Mouse (Mus musculus) kidney, postnatal 0 days (tissue): ENCODE data around the gene Ssbp3. TPM values are rescaled to one million over a fixed set of nuclear protein-coding genes. Genes with fewer than 3 reads are reported as not detected.

Source experiments
- ATAC-seq: fragments of 200-750 bp; cut with Nextera tagmentation; replicated peaks from 2 replicates; pipeline ENCODE4 v1.8.0; 2017; ENCODE audit warnings: low read depth, moderate number of reproducible peaks, moderate TSS enrichment, moderate library complexity; ENCODE audit not compliant: low FRiP score
- DNase-seq: peaks from one replicate; pipeline ENCODE4 v3.0.0-alpha.2; 2016; ENCODE audit warnings: low spot score
- H3K27ac ChIP-seq: fragments of 300-500 bp; sonication (generic); 2 replicates; pipeline ENCODE4 v1.5.1; 2014; ENCODE audit warnings: mild to moderate bottlenecking
- H3K27me3 ChIP-seq: fragments of 300-500 bp; sonication (generic); 2 replicates; pipeline ENCODE4 v1.6.1; 2014; ENCODE audit warnings: low read length, mixed read lengths; ENCODE audit not compliant: insufficient read depth
- H3K36me3 ChIP-seq: fragments of 300-500 bp; sonication (generic); 2 replicates; pipeline ENCODE4 v1.6.1; 2014; ENCODE audit warnings: low read length, mixed read lengths; ENCODE audit not compliant: insufficient read depth
- H3K4me1 ChIP-seq: fragments of 300-500 bp; sonication (generic); replicated peaks from 2 replicates; pipeline ENCODE4 v1.6.1; 2014; ENCODE audit warnings: antibody characterized with exemption, low read length, mixed read lengths; ENCODE audit not compliant: insufficient read depth
- H3K4me2 ChIP-seq: fragments of 300-500 bp; sonication (generic); 2 replicates; pipeline ENCODE4 v1.6.1; 2014; ENCODE audit warnings: mild to moderate bottlenecking, low read length, moderate library complexity, mixed read lengths
- H3K4me3 ChIP-seq: fragments of 300-500 bp; sonication (generic); replicated peaks from 2 replicates; pipeline ENCODE4 v1.5.1; 2014; ENCODE audit warnings: low read depth, low read length
- H3K9ac ChIP-seq: fragments of 300-500 bp; sonication (generic); 2 replicates; pipeline ENCODE4 v1.6.1; 2014; ENCODE audit warnings: low read depth, low read length
- H3K9me3 ChIP-seq: fragments of 300-500 bp; sonication (generic); replicated peaks from 2 replicates; pipeline ENCODE4 v1.6.1; 2016; ENCODE audit warnings: low read length, inconsistent platforms, mixed read lengths
- CTCF ChIP-seq: IDR thresholded peaks from 2 replicates; pipeline ENCODE4 v1.5.1; 2016; ENCODE audit warnings: antibody characterized with exemption, low read depth, mild to moderate bottlenecking, moderate library complexity
- WGBS: fragments of 180-500 bp; shearing (Covaris S2); extraction: QIAGEN DNeasy Blood & Tissue Kit; methylation state at CpG from one replicate; pipeline ENCODE4 v1.1.7; 2014; 5-methylcytosine and 5-hydroxymethylcytosine counted together
- polyA plus RNA-seq: library from polyadenylated mRNA; unstranded; fragments of >200 nt; fragmentation: Nextera tagmentation; extraction: Ambion mirVana; gene quantifications from 2 replicates; pipeline ENCODE4 v1.2.1, GENCODE M21; 2015

Gene Ssbp3
- polyA plus RNA-seq, 1 experiment from 2014 or later, result 68.3 TPM

DNA sequence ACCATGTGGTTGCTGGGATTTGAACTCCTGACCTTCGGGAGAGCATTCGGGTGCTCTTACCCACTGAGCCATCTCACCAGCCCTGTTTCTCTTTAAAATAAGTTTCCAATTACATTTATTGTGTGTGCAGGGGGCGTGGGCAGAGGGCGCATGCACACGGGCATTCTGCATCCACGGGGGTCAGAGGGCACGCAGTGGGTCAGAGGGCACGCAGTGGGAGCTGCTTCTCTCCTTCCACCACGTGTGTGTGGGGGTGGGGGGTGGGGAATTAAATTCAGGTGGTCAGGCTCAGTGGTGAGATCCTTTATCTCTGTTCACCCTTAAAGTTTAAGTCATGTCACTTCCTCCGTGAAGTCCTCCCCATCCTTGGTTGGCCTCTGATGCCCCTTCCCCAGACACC lies 187.9 kb downstream of the Ssbp3 start:
- TF ChIP-seq CTCF, result no peak
- no peak overlapping the region for H3K9ac ChIP-seq
- 51% methylated on average over 10 of the region's 10 CpGs for whole genome bisulfite sequencing

DNA sequence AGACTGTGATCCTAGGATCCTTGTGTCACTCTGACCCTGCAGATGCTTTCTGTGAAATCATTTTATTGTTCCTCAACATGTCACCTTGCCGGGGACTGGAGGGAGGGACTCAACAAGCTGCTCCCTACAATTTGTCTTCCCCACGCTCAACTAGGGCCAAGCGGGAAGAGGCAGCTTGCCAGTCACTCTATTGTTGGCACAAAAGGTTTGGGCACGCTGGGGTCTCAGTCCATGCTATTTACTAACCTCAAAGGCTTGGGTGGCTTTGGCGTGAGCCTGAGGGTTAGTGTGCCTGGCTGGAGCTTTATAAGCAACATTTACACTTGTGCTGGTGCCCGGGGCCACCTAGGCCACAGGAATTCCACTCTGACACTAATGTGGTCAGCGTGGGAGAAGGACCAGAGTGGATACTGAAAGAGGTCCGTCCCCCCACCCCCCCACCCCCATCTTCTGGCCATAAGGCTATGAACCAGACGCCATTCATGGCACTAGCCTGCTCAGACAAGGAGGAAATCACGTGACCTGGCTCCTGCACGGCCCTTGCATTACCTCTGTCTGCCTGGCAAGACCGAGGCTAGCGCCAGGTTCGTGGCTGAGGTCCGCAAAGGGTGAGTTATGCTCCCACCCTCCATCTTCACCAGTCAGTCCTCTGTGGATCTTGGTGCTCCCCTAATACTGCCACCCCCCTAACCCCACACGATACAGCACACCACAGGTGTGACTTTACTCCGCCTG lies 188.5 kb downstream of the Ssbp3 start:
- no peak for ATAC-seq
- TF ChIP-seq CTCF, result no peak

More for the DNA sequence above, 187.9 kb downstream of the Ssbp3 start:
- no peak for ATAC-seq
- H3K4me2 ChIP-seq, result no peak overlapping the region
- H3K27ac ChIP-seq, result no peak overlapping the region
- no peaks in the 10 kb centered on the region for H3K36me3 ChIP-seq
- no peaks in the 10 kb centered on the region for H3K4me1 ChIP-seq
- H3K4me3 ChIP-seq, result no peak overlapping the region
- no peaks in the 10 kb centered on the region for H3K27me3 ChIP-seq
- DNase-seq, result no peak
- no peaks in the 10 kb centered on the region for H3K9me3 ChIP-seq

More for the DNA sequence above, 188.5 kb downstream of the Ssbp3 start:
- no peak overlapping the region for H3K4me2 ChIP-seq
- H3K27ac ChIP-seq, result no peak overlapping the region
- WGBS, result 65% methylated on average over 17 of the region's 17 CpGs
- no peaks in the 10 kb centered on the region for H3K4me1 ChIP-seq
- H3K36me3 ChIP-seq, result no peaks in the 10 kb centered on the region
- H3K9me3 ChIP-seq, result no peaks in the 10 kb centered on the region
- no peak overlapping the region for H3K9ac ChIP-seq
- no peaks in the 10 kb centered on the region for H3K27me3 ChIP-seq
- H3K4me3 ChIP-seq, result no peak overlapping the region
- DNase-seq, result no peak

Other genes starting within 250 kb of the Ssbp3 start
- gene Ttc4, start 231.8 kb upstream of the Ssbp3 start, polyA plus RNA-seq, result 63.7 and 64.0 TPM in 2 replicates
- 0.58 and 0.91 TPM in 2 replicates for gene Mroh7, start 179.8 kb upstream of the Ssbp3 start, polyA plus RNA-seq
- gene Fam151a, start 176.8 kb upstream of the Ssbp3 start, polyA plus RNA-seq, result 8.8 and 11.4 TPM in 2 replicates
- 1.7 and 1.9 TPM in 2 replicates for gene Acot11, start 105.7 kb upstream of the Ssbp3 start, polyA plus RNA-seq
- gene Mrpl37, start 156.2 kb downstream of the Ssbp3 start, polyA plus RNA-seq, result 94.1 and 99.7 TPM in 2 replicates
- gene Cyb5rl, start 156.3 kb downstream of the Ssbp3 start, polyA plus RNA-seq, result 15.0 and 17.4 TPM in 2 replicates
- 0.09 and 0.10 TPM in 2 replicates for gene Cdcp2, start 186.2 kb downstream of the Ssbp3 start, polyA plus RNA-seq